Mouse (Mus musculus) neural tube, embryonic 15.5 days (tissue): Measurements from ENCODE around the gene Gas2. TPM values are rescaled to one million over a fixed set of nuclear protein-coding genes. Genes with fewer than 3 reads are reported as not detected.

Experiments
- ATAC-seq: fragments of 200-750 bp; cut with Nextera tagmentation; 2 replicates; pipeline ENCODE4 v1.8.0; 2017; ENCODE audit warnings: mild to moderate bottlenecking, moderate TSS enrichment, moderate library complexity; ENCODE audit not compliant: low FRiP score
- H3K27ac ChIP-seq: fragments of 300-500 bp; sonication (generic); replicated peaks from 2 replicates; pipeline ENCODE4 v1.5.1; 2015; ENCODE audit warnings: mild to moderate bottlenecking, inconsistent platforms
- H3K27me3 ChIP-seq: fragments of 300-500 bp; sonication (generic); replicated peaks from 2 replicates; pipeline ENCODE4 v1.6.1; 2015; ENCODE audit warnings: inconsistent platforms
- H3K36me3 ChIP-seq: fragments of 300-500 bp; sonication (generic); 2 replicates; pipeline ENCODE4 v1.6.1; 2015; ENCODE audit warnings: inconsistent platforms
- H3K4me1 ChIP-seq: fragments of 300-500 bp; sonication (generic); 2 replicates; pipeline ENCODE4 v1.6.1; 2015; ENCODE audit warnings: inconsistent platforms
- H3K4me2 ChIP-seq: fragments of 300-500 bp; sonication (generic); 2 replicates; pipeline ENCODE4 v1.6.1; 2015; ENCODE audit warnings: inconsistent platforms, mild to moderate bottlenecking, moderate library complexity
- H3K4me3 ChIP-seq: fragments of 300-500 bp; sonication (generic); replicated peaks from 2 replicates; pipeline ENCODE4 v1.5.1; 2015; ENCODE audit warnings: mild to moderate bottlenecking, inconsistent platforms
- H3K9ac ChIP-seq: fragments of 300-500 bp; sonication (generic); replicated peaks from 2 replicates; pipeline ENCODE4 v1.6.1; 2015; ENCODE audit warnings: mild to moderate bottlenecking, inconsistent platforms
- H3K9me3 ChIP-seq: fragments of 300-500 bp; sonication (generic); replicated peaks from 2 replicates; pipeline ENCODE4 v1.6.1; 2016; ENCODE audit warnings: inconsistent platforms
- WGBS: fragments of 180-500 bp; shearing (Covaris S2); methylation state at CpG from one replicate; pipeline ENCODE4 v1.1.7; 2015; ENCODE audit warnings: mixed read lengths; 5-methylcytosine and 5-hydroxymethylcytosine counted together
- polyA plus RNA-seq: library from polyadenylated mRNA; unstranded; fragments of >200 nt; fragmentation: Nextera tagmentation; extraction: Ambion mirVana; gene quantifications from 2 replicates; pipeline ENCODE4 v1.2.1, GENCODE M21; 2015

The Gas2 gene
- polyA plus RNA-seq, 1 experiment from 2014 or later, result 18.9 TPM

DNA sequence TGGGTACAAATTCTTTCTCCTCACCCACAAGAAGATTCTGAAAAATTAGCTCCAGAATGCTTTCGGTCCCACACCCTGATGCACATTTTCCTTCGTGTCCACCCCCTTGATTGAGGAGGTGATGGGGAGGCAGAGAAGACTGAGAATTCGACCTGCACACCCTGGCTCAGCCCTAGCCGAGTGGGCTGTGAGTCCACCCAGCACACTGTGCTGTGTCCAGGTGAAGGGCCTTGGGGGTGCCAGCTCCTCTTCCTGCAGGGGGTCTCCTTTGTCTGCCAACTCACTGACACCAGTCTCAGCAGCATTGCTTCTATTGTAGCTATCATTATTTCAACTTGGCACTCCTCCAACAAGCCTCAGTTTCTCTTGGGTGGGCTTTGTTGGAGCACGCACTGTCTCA is 111.3 kb downstream of the Gas2 start:
- Histone ChIP-seq H3K27ac (no peak overlapping the region), H3K36me3 (no peaks in the 10 kb centered on the region), H3K4me1 (peaks cover 17% of the 10 kb centered on the region; the same call in 1 of the 2 replicates), H3K9me3 (no peaks in the 10 kb centered on the region), H3K4me2 (no peak overlapping the region), H3K4me3 (no peak overlapping the region), H3K27me3 (no peaks in the 10 kb centered on the region), H3K9ac (no peak overlapping the region)
- ATAC-seq, result peak; percentile 66; the same call in 1 of the 2 replicates
- 59% methylated on average over 5 of the region's 5 CpGs for WGBS

DNA sequence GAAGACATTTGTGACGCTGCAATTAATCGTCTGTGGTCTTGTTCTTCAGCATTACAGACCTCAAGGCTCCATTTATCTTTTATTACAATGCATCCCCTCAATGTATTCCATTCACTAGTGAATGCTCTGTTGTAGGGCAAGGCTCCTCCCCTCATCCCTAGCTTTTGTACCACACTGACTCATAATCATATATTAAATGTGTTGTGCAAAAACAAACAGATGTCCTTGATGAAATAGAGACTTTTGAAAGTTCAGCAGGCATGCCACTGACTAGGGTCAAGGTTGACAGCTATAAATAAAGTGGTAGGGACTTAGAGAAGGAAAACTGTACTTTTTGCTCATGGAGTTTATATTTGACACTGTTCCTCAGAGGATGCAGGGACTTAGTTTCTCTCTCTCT is 111.7 kb downstream of the Gas2 start:
- Histone ChIP-seq H3K9me3 (no peaks in the 10 kb centered on the region), H3K9ac (no peak overlapping the region), H3K36me3 (no peaks in the 10 kb centered on the region), H3K27me3 (no peaks in the 10 kb centered on the region), H3K4me3 (no peak overlapping the region), H3K4me1 (peaks cover 17% of the 10 kb centered on the region; the same call in 1 of the 2 replicates), H3K27ac (no peak overlapping the region), H3K4me2 (no peak overlapping the region)
- WGBS, result 43% methylated on average over 2 of the region's 2 CpGs
- ATAC-seq, result no peak

DNA sequence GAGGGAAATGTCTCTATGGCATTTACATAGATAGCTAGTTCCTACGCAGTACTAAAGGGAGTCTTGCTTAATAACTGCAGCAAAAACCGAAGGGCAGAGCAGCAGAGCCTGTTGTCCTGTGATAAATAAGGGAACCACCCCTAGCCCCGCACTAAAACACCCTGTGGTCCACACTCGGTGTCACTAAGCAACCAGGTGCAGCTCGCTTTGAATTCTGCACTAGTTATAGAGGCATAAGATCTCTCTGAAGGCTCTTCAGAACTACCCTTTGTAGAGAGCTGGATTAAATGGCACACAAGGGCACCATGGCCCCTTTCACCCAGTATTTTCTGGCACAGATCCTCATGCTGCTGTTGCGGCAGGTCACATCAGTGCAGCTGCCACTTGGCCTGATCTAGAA is 113.4 kb downstream of the Gas2 start:
- H3K27ac ChIP-seq, result 0 out of 2 replicates have a peak overlapping the region, but pooled peaks have one; percentile 5
- WGBS, result 43% methylated on average over 6 of the region's 6 CpGs
- H3K36me3 ChIP-seq, result no peaks in the 10 kb centered on the region
- H3K4me2 ChIP-seq, result no peak overlapping the region
- H3K27me3 ChIP-seq, result no peaks in the 10 kb centered on the region
- no peak overlapping the region for H3K9ac ChIP-seq
- no peaks in the 10 kb centered on the region for H3K9me3 ChIP-seq
- peaks cover 17% of the 10 kb centered on the region; the same call in 1 of the 2 replicates for H3K4me1 ChIP-seq
- H3K4me3 ChIP-seq, result no peak overlapping the region
- ATAC-seq, result no peak

DNA sequence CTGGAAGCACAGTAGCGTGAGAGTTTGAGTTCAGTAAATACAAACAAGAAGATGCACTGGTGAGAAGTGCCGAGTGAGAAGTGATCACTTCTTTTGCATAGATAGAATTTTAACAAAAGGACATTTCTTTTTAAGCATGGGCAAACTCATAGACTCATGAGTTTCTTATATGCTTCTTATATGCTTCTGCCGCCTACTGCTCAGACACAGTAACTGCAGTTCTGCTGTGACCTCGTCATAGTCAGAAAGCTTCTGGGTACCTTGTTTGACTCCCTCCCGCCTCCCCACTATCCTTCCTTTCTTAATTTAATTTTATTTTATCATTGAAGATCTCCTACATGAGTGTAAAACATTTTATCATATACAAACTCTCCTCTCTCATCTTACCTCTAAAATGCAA is 117.5 kb downstream of the Gas2 start:
- H3K4me3 ChIP-seq, result no peak overlapping the region
- WGBS, result 54% methylated on average over 5 of the region's 5 CpGs

DNA sequence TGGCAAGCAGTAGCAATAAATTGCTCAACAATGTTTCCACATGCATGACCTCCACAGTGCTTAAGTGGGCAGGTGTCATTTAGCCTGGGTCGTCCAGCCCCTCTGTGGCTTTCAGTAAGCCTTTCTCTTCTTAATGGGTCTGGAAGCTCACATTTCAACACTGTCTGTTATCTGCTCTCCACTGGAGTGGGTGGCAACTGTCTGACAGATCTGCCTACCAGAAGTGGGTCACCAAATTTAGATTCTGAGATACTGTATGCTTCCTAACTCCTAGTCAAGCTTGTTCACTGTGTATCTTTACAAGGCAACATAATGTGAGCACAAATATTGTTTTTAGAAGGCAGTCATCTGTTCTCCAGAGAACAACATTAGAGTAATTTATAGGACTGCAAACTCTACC is 120.5 kb downstream of the Gas2 start:
- 27% methylated on average over 1 of the region's 1 CpGs for WGBS
- no peak overlapping the region for H3K9ac ChIP-seq
- H3K4me3 ChIP-seq, result no peak overlapping the region
- H3K4me2 ChIP-seq, result no peak overlapping the region
- H3K36me3 ChIP-seq, result no peaks in the 10 kb centered on the region
- no peaks in the 10 kb centered on the region for H3K27me3 ChIP-seq
- no peaks in the 10 kb centered on the region for H3K9me3 ChIP-seq
- H3K4me1 ChIP-seq, result no peaks in the 10 kb centered on the region
- no peak for ATAC-seq
- no peak overlapping the region for H3K27ac ChIP-seq

More for the DNA sequence above, 117.5 kb downstream of the Gas2 start:
- Histone ChIP-seq H3K36me3 (no peaks in the 10 kb centered on the region), H3K9me3 (no peaks in the 10 kb centered on the region), H3K4me2 (no peak overlapping the region), H3K9ac (no peak overlapping the region), H3K27ac (no peak overlapping the region), H3K27me3 (no peaks in the 10 kb centered on the region), H3K4me1 (peaks cover 7% of the 10 kb centered on the region; the same call in 1 of the 2 replicates)
- no peak for ATAC-seq

DNA sequence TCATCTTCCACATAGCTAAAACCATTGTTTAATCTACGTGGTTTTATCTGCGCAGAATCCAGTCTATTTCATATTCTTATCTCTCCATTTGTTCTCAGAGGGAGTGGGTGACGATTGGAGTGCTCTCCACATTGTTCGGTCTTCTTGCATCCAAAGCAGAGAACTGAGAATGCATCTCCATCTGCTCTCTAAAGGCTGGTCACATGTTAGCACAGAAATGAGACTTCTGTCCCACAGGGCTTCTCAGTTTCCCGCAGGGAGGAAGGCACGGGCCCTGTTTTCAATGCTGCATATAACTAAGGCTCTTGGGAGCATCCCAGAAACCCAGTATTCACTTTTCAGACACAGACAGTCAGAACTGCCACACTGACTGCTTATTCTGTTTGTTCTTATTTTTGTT is 123.9 kb downstream of the Gas2 start:
- Histone ChIP-seq H3K4me2 (no peak overlapping the region), H3K36me3 (no peaks in the 10 kb centered on the region), H3K27ac (no peak overlapping the region), H3K9me3 (no peaks in the 10 kb centered on the region), H3K9ac (no peak overlapping the region), H3K4me1 (no peaks in the 10 kb centered on the region), H3K27me3 (no peaks in the 10 kb centered on the region), H3K4me3 (no peak overlapping the region)
- WGBS, result 79% methylated on average over 6 of the region's 6 CpGs
- no peak for ATAC-seq

DNA sequence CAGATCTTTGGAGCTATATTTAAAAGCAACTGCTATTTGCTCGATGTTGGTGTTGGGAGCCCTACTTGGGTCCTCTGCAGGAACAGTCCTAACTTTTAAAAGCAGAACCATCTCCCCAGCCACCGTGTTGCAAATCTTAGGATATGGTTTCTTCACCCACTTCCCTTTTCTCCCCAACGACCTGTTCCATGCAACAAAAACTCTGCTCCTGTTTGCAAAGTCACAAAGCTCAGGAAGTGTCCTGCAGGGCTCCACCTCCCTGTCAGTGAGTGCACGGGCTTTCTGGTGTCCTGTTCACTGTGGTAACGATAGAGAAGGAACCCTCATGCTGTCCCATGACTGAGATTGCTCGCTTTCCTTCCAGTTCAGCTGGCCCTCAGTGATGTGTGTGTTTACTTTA is 125.1 kb downstream of the Gas2 start:
- Histone ChIP-seq H3K4me2 (no peak overlapping the region), H3K4me1 (no peaks in the 10 kb centered on the region), H3K9me3 (no peaks in the 10 kb centered on the region), H3K27me3 (no peaks in the 10 kb centered on the region), H3K27ac (no peak overlapping the region), H3K36me3 (no peaks in the 10 kb centered on the region), H3K4me3 (no peak overlapping the region), H3K9ac (no peak overlapping the region)
- WGBS, result 64% methylated on average over 6 of the region's 6 CpGs
- ATAC-seq, result no peak

DNA sequence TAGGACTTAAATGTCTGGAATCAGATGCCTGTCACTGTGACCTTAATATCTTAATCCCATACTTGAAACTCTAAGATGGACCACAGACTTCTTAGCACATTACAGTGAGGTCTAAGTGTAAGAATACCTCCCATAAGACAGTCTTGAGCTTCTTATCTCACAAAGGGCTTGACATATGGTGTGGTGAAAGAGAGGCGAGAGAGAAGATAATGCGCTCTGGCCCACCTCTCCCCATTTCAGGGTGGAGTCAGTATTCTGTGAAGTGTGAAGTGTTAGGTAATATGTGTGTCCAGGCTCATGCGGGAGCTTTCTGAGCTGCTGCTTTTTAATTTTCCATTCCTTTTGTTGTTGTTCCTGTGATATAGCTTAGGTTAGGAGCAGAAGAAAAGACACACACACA is 129.2 kb downstream of the Gas2 start:
- Histone ChIP-seq H3K4me2 (no peak overlapping the region), H3K27me3 (no peaks in the 10 kb centered on the region), H3K9me3 (no peaks in the 10 kb centered on the region), H3K4me1 (no peaks in the 10 kb centered on the region), H3K27ac (no peak overlapping the region), H3K9ac (no peak overlapping the region), H3K36me3 (no peaks in the 10 kb centered on the region), H3K4me3 (no peak overlapping the region)
- ATAC-seq, result no peak
- 92% methylated on average over 3 of the region's 3 CpGs for WGBS

DNA sequence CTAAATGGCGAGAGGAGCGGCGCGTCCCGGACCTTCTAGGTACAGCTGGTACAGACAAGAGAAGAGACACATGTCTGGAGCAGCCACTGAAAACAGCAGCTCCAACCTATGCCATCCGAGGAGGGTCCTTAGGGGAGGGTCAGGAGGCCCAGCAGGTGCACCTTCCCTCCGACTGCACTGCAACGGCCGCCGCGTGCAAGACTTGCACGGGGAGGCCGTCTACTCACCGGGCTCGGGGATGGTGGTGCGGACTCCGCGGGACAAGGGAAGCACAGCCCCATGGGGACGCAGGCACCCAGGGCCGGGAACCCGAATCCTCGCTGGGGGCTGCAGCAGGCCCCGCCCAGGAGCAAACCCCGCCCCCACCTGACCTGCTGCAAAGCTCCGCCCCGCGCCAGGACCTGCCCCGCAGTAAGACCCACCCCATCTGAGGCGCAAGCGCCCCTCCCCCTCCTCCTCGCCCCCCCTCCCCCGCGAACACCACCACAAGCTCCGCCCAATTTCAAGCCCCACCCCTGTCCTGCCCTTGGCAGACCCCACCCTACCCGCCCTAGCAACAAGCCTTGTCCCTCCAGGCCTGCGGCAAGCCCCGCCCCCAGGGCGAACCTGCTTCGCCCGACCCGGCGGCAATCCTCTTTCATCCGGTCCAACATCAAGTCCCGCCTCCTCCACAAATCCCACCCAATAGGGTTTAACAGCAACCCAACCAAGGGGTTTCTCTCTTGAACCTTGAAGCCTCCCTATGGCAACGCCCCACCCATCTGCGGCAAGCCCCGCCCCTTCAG is 143.9 kb downstream of the Gas2 start, which contains the start of gene Svip:
Gene Svip (minus strand): TSS at position 508 of the 785 bp plus-strand sequence.
- peak within 1 kb of the TSS; percentile 72 for H3K9ac ChIP-seq
- H3K27ac ChIP-seq, result peak within 1 kb of the TSS; percentile 86
- under 1% methylated on average over 25 of the region's 47 CpGs for WGBS
- ATAC-seq, result peak; percentile 96
- H3K27me3 ChIP-seq, result no peaks in the 10 kb centered on the region
- no peaks in the 10 kb centered on the region for H3K9me3 ChIP-seq
- H3K4me3 ChIP-seq, result peak within 1 kb of the TSS; percentile 69
- 0 out of 2 replicates have a peak, but pooled peaks cover 6% of the 10 kb centered on the region for H3K36me3 ChIP-seq
- H3K4me2 ChIP-seq, result peak within 1 kb of the TSS; percentile 65
- peaks cover 15% of the 10 kb centered on the region; the same call in 1 of the 2 replicates for H3K4me1 ChIP-seq

DNA sequence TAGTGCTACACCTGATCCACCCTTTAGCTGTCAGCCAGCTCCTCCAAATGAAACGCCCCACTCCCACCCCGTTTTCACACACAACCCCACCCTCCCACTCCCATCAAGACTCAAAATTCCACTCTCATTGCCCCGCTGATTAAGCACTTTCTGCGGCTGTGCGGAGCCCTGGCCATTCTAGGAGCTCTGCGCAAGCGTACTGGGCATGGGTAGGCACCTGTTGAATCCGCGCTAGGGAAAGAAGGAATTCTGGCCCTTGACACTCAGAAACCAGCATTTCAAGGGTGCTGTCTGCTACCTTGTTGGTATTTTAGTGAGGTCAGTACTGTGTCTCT is 144.4 kb downstream of the Gas2 start:
- Histone ChIP-seq H3K9ac (no peak overlapping the region), H3K4me3 (peak overlapping the region; percentile 69), H3K27me3 (no peaks in the 10 kb centered on the region), H3K9me3 (no peaks in the 10 kb centered on the region), H3K4me1 (peaks cover 15% of the 10 kb centered on the region; the same call in 1 of the 2 replicates), H3K27ac (0 out of 2 replicates have a peak overlapping the region, but pooled peaks have one; percentile 41), H3K36me3 (0 out of 2 replicates have a peak, but pooled peaks cover 6% of the 10 kb centered on the region), H3K4me2 (peak overlapping the region; percentile 65)
- peak; percentile 83; the same call in 1 of the 2 replicates for ATAC-seq
- 1% methylated on average over 9 of the region's 9 CpGs for WGBS

DNA sequence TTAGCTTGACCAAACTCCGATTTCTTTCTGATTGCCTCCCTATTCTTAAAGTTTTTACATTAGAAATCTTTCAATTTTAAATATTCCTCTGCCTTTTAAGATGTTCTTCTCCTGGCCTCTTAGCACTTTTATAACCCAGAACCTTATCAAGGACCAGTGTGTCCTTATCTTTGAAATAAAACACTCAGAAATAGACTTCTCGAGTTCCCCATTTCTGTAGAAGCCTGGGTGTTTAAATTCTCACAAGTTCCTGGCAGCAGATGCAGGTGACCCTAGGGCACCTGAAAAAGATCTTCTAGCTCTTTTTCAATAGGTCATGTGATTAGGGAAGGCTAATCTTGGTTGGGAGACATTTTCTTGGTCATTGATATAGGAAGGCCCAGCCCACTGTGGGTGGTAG is 145.3 kb downstream of the Gas2 start:
- H3K27ac ChIP-seq, result no peak overlapping the region
- 0 out of 2 replicates have a peak, but pooled peaks cover 6% of the 10 kb centered on the region for H3K36me3 ChIP-seq
- peaks cover 15% of the 10 kb centered on the region; the same call in 1 of the 2 replicates for H3K4me1 ChIP-seq
- no peaks in the 10 kb centered on the region for H3K27me3 ChIP-seq
- no peaks in the 10 kb centered on the region for H3K9me3 ChIP-seq
- H3K4me3 ChIP-seq, result no peak overlapping the region
- H3K9ac ChIP-seq, result no peak overlapping the region
- no peak for ATAC-seq
- H3K4me2 ChIP-seq, result no peak overlapping the region
- WGBS, result 89% methylated on average over 2 of the region's 2 CpGs

DNA sequence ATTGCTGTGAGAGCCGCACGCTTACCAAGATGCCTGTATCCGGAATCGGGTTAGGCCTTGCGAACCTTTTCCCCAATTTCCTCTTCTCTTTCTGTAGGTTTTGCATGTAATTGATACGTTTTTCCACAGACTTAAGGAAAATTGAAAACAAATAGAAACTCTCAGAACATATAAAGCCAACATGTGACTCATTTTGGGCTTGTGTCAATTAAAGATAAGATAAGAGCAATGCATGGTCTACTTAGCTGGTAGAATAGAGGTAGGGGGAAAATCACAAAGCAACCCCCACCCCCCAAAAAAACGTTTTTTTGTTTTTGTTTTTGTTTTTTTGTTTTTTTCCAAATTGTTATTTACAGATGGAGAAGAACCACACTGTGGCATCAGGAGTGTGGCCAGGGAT is 151.6 kb downstream of the Gas2 start:
- H3K4me3 ChIP-seq, result no peak overlapping the region
- 83% methylated on average over 7 of the region's 7 CpGs for WGBS

More for the DNA sequence above, 151.6 kb downstream of the Gas2 start:
- Histone ChIP-seq H3K27ac (no peak overlapping the region), H3K4me1 (no peaks in the 10 kb centered on the region), H3K4me2 (no peak overlapping the region), H3K27me3 (no peaks in the 10 kb centered on the region), H3K36me3 (no peaks in the 10 kb centered on the region), H3K9ac (no peak overlapping the region), H3K9me3 (no peaks in the 10 kb centered on the region)
- ATAC-seq, result no peak
